Mouse (Mus musculus): Measurements from ENCODE around the gene A730015C16Rik.

A730015C16Rik gene

DNA sequence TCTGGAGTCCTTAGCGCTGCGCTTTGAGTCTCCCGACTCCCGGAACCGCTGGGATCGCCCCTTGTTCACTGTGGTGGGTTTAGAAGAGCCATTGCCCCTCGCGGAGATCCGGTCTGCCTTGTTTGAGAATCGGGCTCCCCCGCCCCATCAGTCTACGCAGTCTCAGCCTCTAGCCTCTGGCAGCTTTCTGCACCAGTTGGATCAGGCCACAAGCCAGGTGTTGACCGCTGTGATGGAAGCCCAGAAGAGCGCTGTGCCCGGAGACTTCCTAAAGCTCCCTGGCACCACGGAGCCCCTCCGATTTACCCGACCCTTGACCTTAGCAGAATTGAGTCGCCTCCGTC, at the start of gene A730015C16Rik:
A730015C16Rik (minus strand) TSS at position 115 of the 344 bp plus-strand sequence.
- in situ Hi-C loops (cut with MboI, MseI): no loop called here

DNA sequence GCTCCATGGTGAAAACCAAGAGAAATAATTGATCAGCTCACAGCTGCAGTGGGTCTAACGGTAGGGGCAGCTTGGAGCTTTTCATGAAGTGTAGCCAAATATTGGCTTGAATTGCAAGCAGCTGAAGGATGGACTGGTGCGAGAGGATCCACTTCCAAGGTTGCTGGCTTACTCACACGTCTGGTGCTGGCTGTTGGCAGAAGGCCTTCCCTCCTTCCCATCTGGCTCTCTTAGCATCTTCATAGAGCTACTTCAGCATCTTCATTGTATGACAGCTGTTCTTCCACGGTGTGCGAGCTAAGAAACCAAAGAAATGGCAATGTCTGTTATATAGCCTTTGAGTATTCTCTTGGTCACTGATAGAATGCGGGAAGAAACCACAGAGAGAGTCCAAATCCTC, 42.5 kb upstream of the A730015C16Rik start:
- in situ Hi-C loops (cut with MboI, MseI): loop anchor here (10.0 kb wide), 1 partner anchor 456 kb away; no protein-coding TSS in a partner anchor

DNA sequence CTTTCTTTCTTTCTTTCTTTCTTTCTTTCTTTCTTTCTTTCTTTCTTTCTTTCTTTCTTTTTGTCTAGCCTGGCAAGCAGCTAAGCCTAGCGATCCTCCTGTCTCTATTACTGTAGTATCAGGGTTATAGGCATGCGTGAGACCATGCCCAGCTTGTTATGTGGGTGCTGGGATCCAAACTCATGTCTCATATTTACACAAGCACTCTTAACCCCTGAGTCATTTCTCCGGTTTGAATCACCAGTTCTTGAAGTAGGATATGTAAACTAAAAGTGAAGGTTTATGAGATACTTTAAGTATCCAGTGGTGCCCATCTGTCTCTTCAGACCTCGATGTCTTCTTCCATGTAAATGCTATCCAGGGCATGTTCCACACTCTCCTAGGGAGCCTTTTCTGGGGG, 39.0 kb upstream of the A730015C16Rik start:
- in situ Hi-C loops (cut with MboI, MseI): no loop called here

DNA sequence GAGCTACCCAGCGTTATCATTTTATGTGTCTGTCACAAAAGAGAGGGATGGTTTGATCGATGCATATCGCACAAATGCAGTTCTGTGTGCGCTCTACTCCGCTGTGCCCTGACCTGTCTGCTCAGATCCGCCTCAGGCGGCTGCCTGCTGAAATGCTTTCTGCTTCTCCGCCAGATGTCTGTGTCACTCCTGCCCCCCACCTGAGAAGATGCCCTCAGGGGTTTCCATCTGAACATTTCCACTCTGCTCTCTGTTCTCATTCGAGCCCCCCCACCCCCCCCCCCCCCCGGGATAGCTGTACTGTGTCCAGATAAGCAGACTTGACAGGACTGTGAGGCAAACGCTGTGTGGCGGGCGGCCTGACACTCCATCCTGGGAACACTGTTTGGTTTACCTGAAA, 35.4 kb upstream of the A730015C16Rik start:
- in situ Hi-C loops (cut with MboI, MseI): no loop called here

DNA sequence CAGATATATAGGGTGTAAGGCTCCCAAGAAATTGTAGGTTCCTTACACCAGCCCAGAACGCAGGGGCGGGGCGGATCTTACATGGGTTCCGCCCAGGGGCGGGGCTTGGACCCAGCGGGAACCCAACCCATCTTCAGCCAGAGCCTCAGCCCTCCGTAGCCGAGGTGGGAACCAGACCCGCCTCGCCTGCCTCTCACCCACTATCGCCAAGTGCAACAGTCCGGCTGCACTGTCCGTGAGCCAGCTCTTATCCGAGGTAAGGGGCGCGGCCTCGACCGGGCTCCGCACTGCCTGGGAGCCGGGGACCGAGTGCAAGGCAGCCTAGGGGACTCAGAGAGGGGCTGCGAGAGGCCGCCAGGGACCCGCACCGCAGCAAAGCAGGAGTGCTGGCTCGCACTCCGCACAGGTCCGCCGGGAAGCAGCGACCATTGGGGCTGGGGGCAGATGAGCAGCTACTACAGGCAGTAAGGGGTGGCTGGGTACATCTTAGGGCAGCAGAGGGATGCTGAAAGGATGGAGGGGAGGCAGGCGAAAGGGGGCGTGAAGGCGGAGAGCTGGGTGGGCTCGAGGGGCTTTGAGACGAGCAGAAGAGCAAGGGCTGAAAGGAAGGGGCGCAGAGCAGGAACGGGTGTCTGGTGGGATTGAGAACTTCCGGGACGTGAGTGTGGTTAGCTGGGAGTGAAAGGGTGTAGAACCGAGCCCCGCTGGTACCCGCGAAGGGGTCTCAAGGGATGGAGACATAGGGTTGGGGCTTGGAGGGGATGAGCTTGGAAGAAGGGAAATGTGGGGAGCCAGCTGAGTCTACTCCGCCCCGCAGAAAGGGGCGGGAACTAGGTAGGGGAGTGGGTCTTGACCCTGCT, 30.8 kb upstream of the A730015C16Rik start, which contains the start of gene Rab3b:
Rab3b (plus strand) TSS at position 101 of the 860 bp plus-strand sequence.
- in situ Hi-C loops (cut with MboI, MseI): no loop called here

DNA sequence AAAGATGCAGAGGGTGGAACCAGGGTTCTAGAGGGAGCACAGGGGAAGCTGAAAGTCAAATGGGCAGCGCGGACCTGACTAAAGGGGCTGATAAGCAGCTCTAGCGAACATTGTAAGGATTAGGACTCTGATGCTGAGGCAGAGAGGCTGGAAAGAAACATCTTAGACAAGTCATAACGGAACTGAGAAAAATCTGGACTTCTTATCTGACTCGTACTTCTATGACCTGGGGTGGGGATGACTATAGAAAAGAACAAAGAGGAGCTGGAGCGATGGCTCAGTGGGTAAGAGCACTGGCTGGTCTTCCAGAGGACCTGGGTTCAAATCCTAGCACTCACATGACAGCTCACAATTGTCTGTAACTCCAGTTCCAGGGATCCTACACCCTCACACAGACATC, 29.5 kb upstream of the A730015C16Rik start:
- in situ Hi-C loops (cut with MboI, MseI): no loop called here

DNA sequence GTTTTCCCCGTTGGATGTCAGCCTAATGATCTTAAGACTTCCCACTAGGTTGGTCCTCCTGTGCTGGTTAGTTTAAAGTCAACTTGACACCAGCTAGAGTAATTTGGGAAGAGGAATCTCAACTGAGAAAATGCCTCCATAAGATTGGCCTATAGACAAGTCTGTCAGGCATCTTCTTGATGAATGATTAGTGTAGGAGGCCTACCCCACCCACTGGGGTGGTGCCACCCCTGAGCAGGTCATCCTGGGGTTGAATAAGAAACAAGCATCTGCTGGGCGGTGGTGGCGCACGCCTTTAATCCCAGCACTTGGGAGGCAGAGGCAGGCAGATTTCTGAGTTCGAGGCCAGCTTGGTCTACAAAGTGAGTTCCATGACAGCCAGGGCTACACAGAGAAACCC, 25.3 kb upstream of the A730015C16Rik start:
- in situ Hi-C loops (cut with MboI, MseI): loop anchor here (5.0 kb wide), 2 partner anchors 104 to 294 kb away; no protein-coding TSS in a partner anchor

DNA sequence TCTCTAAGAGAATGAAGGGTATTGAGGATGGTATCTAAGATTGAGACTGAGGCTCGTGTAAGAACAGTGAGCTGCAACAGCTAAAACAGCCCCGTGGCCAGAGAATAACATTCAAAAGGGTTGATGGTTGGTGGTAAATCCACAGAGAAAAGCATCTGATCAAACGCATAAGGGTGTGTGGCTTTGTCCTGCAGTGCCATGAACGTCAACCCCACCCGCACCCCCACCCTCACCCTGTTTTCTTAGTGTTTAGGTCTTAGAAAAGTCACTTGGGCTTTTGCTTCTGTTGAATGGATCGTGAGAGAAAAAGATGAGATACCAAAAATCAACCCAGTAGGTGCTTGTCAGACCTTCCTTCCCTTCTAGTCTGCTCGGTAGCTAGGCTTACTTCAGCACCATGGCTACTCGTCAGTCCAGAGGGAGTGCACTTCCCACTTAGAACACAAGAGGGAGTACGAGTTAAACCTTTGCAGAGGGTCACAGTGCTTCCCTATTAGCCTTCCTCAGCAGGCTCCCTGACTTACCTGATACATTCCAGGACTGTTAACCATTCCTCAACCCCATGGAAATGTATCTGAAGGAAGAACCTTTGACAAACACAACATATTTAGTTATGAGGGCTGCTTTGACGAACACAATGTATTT, 21.4 kb upstream of the A730015C16Rik start:
- in situ Hi-C loops (cut with MboI, MseI): loop anchor here (5.0 kb wide), 2 partner anchors 107 to 297 kb away; no protein-coding TSS in a partner anchor

DNA sequence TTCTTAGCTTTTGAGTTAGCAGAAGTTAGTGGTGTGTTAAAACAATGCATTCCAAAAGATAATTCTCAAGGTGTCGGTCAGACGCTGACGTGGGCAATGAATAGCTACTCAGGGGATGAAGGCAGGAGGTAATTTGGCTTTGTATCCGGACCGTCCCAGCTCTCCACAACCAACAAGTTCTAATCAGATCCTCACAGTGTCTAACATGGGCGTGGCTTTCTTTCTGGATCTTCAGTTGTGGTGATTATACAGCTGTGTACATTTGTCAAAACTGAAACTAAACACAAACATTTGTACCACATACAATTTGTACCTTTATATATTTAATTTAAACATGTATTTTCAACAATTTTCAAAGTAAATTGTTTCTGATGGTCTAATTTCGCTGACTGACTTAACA, 18.4 kb upstream of the A730015C16Rik start:
- in situ Hi-C loops (cut with MboI, MseI): no loop called here

DNA sequence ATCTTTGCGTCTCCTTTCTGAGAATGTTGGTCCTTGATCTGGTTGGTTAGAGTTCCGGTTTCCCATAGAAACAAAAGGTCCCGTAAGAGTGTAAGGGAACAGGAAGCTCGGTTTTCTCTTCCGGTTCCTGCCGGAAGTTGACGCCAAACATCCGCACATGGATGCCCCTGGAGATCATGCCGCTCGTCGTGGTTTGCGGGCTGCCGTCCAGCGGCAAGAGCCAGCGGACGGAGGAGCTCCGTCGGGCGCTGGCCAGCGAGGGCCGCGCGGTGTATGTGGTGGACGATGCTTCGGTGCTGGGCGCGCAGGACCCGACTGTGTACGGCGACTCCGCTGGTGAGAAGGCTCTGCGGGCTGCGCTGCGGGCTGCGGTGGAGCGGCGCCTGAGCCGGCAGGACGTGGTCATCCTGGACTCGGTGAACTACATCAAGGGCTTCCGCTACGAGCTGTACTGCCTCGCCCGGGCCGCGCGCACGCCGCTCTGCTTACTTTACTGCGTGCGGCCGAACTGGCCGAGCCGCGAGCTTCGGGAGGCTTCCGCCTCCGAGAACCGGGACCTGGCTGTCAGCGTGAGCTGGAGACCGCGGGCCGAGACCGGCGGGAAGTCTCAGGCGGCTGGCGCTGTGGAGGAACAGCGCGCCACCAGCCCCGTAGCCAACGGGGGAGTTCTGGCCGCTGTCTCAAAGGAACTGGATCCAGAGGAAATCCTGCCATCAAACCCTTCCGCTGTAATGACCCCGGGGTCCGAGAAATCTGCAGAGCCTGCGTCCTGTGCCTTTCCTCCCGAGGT, 509 bp downstream of the A730015C16Rik start, which contains the start of gene Kti12:
Kti12 (plus strand) TSS at position 71 of the 790 bp plus-strand sequence.
- in situ Hi-C loops (cut with MboI, MseI): no loop called here

DNA sequence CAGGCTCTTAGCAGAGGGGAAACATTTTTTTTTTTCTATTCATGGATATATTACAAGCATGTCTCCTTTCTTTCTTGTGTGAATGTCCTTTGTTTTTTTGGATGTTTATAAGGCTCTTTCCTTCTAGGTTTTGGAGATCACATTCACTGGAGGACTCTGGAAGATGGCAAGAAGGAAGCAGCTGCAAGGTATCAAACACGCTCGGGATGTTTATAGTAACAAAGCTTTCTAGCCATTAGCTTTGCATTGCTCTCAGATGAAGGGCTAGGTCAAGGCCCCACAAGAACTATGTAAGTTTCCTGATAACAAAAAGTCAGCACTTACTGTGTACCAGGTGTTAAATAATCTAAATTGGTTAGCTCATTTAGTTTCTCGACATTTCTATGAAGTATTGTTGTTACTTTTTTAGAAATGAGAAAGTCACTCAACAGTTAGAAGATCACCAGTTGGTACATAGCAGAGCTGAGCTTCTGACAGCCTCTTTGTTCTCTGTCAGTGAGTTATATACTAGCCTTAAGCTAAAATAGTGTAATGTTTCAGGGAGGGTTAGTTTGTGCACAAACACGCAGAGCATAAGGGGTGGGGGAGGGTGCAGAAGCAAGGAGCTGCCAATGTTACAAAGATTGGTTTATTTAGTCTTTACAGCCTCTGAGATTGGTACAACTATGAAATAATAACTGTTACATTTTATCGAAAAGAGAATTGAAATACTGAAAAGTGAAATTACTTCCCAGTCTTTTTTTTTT, 2.4 kb downstream of the A730015C16Rik start:
- in situ Hi-C loops (cut with MboI, MseI): no loop called here

DNA sequence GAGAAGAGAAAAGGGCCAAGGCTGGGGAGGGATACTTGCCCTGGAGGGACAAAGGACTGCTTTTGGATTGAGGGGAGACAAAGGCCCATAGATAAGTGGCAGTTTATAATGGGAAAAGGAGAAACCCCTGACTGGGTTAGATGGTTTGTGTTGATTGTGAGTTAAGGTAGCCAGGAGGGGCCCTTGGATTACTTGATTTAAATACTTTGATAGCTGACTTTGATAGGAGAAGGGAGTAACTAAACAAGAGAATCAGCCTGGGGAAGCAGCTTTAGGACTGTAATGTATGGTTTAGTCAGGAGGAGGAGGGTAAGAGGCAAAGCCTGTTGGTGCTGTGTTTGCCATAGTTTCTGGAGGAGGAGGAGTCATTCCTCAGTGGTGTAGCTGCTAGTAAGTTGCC, 5.1 kb downstream of the A730015C16Rik start:
- in situ Hi-C loops (cut with MboI, MseI): no loop called here

DNA sequence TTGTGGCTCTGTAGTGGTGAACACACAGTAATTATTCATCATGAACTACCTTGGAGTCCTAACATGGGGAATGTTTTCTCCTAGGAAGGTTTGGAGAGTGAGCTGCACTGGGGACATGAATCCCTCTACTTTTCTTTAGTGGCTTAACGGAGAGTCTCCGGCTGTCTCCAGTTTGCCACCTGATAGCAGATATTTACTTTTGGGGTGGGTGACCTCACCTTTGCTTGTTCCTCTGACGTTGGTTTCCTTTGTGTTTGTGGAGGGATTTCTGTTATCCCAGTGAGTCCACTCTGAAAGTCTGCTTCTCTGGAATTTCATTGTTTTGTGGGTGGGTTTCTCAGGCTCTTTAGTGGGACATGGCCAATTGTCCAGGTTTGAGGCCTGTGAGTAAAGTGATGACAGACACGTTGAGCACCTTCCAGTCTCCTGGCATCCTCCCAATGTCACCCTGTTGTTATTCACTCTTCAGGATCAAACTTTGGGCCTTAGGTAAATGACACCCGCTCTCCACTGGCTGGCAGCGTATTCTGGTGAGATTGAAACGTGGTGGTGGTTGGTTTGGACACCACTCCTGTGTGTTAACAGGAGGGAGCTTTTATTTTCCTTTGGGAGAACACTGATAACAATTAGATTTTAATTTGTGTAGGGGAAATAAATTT, 6.4 kb downstream of the A730015C16Rik start:
- in situ Hi-C loops (cut with MboI, MseI): no loop called here

DNA sequence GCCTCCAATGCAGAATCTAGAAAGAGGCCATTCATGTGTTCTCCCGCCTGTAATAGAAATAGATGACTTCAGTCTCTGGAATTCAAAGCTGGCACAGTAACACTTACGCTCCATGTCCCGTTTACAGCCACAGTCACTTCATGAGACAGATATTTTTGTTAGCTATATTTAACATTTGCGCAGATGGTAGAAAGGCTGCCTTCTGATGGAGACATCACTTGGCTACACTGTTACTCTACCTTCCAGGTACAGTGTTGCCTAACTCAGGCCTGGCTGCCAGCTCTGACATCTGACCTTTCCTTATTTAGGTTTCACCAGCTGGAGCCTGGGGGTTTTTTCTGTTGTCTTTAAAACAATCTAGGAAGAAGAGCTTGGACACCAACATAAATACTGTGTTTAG, 10.4 kb downstream of the A730015C16Rik start:
- in situ Hi-C loops (cut with MboI, MseI): no loop called here

DNA sequence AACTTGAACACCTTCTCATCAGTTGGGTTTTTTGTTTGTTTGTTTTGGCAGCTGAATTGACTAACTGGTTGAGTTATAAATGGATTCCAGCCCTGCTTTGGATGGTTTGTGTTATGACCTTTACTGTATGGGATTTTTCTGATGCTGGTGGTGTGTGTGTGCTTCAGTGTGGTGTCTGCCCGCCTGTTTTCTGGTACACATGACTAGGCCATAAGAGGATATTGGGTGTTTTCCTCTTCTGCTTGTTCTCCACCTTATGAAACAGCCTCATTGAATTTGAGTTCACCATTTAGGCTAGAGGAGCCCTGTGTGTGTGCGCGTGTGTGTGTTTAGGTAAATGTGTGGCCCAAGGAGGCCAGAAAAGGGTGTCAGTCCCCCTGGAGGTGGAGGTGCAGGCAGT, 12.9 kb downstream of the A730015C16Rik start:
- in situ Hi-C loops (cut with MboI, MseI): no loop called here

DNA sequence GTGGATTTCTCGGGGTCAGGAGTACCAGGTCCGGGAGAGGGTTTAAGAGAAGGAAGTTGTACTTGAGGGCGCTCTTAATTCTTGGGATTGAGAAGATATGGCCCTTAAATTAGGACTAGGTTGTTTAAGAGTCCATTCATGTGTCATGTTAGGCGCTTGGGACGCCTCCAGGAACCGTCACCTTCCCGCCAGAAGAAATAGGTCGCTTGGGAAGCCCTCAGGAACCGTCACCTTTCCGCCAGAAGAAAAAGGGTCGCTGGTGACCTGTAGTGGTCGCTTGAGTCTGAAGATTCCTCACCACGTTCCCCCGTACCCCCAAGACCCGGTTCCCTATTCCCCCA, 13.5 kb downstream of the A730015C16Rik start:
- in situ Hi-C loops (cut with MboI, MseI): no loop called here

DNA sequence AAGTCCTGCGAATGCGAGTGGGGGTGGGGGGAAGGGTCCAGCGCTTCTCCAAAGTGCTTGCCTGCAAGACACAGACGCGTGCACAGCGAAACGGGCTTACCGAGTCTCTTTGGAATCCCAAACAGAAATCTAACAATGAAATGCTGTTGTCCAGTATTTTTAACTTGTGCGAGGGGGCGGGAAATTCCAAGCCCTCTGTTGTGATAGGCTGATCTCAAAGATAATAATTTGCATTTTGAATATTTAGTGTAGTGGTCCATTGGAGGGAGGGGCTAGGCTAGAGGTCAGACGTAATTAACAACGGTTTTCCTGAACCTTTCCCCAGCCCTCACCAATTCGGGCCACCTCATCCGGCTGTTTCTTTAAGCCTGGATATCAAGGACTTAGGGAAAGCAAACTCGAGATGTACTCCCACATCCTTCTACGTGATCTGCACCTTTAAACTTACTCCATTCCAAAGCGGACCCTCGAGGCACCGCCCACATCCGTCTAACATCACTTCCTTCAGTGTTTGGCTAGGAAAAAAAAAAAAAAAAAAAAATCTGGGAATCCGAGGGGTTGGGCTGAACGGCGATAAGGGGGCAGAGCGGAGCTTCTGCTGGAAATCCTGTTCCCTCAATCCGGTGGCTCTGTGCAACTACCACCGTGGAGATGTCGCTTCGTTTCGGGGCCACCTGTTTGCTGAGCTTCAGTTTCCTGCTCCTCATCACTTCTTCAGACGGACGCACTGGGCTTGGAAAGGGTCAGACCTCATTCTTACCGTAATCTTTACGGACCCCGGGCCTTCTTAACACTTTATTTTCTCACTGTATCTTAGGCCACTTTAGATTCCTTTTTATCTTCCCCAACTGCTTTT, 14.1 kb downstream of the A730015C16Rik start, which contains the start of gene Txndc12:
Txndc12 (plus strand) TSS at position 487 of the 856 bp plus-strand sequence.
- in situ Hi-C loops (cut with MboI, MseI): no loop called here

DNA sequence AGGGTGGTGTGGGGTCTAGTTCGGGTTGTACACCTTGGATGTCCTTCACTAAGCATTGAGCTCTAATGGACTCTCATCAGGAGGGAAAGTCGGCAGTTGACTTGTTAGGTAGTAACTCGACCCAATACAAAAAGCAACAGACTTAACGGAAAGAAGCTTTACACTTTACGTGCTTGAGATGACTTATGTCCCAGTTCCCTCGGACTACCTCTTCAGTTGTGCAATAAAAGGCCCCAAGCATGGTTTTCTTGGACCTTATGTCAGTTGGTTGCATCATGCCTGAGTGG, 14.6 kb downstream of the A730015C16Rik start:
- in situ Hi-C loops (cut with MboI, MseI): no loop called here

DNA sequence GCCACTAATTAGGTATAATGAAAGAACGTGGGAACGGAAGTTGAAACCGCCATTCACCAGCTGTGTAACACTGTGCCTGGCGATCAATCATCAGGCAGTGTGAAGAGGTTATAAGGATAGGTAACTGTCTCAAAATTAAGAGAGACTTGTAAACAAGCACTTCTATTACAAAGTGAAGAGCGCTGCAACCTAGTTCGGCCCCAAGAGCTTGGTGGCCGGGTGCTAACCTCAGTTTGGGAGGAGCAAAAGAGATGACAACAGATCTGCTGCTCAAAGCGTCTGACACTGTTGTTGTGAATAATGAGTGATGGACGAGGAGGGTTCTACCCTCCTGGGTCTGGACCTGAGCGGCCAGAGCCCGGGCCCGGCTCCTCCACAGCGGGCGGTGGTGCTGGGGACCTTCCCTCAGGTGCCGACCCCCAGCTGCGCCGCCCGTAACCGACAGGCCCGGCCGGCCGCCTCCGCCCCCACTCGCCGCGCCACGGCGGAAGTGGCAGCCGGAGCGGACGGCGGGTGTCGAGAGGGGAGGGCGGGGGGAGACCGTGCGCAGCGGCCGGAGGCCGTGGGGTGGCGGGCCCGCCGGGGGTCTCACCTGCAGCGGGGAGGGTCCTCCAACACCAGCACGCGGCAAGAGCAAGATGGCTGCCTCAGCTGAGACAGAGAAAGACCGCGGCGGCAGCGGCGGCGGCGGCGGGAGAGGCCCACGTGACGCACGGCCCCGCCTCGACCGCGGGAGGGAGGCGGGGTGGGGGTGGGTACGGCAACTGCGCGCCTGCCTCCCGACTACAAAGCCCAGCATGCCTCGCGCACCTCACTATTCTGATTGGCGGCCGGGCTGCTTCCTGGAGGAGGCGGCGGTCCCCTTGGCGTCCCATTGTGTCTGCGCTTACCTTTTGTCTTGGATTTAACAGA, 15.2 kb downstream of the A730015C16Rik start, which contains the start of gene Btf3l4:
Btf3l4 (minus strand) TSS at position 699 of the 912 bp plus-strand sequence.
- in situ Hi-C loops (cut with MboI, MseI): no loop called here
